Mouse (Mus musculus) adrenal gland (tissue): ENCODE measurements around the gene Hdgf.

Experiments
- intact Hi-C: fragments of 180-260 bp; cut with DNase I; formaldehyde crosslinking; loops from one replicate; pipeline ENCODE4 v1.15.1; 2025

Gene Hdgf

DNA sequence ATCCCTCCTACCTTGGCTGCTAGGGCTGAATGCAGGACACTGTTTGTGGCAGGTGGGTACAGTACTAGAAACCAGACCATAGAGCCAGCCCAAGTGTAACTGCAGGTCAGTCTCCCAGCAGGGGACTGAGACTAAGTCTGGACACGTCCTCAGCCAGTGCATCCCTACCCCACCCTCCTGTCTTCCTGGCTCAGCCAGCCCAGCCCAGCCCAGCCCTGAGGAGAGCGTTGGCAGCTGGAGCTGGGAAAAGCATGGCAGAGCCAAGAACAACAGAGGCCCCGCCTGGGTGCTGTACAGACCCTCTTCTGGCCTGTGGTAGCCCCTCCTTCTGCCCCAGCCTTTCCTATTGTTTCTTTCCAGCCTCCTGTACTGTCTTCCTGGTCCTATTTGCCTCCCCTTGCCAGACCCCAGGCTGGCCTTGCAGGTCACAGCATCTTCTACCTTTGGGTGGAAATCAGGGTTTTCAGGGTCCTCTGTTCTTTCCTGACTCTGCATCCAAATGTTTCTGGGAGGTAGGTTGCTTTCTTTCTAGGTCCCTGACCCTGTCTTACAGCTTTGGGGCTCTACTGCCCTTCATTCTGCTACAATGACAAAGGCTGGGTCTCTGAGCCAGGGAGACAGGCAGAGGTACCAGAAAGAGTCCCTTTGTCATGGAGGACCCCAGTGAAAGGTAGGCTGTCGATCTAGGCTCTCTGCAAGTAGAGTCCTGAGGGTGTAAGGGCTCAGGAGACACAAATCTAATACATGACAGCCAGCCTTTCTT is 38.9 kb downstream of the Hdgf start:
- intact Hi-C loops, result no loop called here

GRCm38 (mm10) chr3:87945781-87946540 is 39.8 kb downstream of the Hdgf start:
- intact Hi-C loops, result no loop called here

DNA sequence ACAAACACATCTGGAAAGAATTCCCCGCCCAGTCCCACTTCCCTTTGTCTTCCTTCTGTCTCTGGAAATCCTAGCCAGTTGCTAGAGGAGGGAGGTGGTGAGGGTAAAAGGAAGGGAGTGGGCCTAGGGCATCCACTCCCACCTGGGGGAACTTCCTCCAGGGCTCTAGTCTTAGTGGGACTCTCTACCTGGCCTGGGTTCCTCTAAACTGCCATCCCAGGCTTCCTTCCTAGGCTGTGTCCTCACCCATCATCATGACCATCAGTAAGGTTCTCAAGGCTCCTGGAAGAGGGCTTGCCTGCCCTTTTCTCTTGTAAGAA is 40.4 kb downstream of the Hdgf start:
- intact Hi-C loops, result no loop called here

GRCm38 (mm10) chr3:87947056-87947810 is 41.1 kb downstream of the Hdgf start:
- intact Hi-C loops, result no loop called here

DNA sequence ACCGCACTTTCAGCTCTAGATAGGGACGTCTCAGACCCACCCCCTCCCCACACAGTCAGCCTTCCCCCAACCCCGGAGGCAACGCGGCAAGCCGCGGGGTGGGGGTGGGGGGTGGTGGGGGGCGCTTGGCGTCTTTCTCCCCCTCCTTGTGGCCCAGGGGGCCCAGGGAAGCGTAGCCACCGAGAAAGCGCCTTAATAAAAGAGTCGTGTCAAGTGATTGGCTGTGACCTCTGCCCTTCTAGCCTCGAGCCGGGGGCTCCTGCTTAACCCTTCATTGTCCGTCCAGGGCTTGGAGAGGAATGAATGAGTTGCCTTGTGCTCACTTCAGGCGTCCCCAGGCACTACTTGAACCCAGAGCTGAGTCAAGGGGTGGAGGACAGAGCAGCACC is 41.7 kb downstream of the Hdgf start:
- intact Hi-C loops, result no loop called here

- intact Hi-C loops, result no loop called here
Measured at GRCm38 (mm10) chr3:87948378-87949265, 42.5 kb downstream of the Hdgf start, which contains the start of gene Crabp2. Gene Crabp2 (plus strand): TSS chr3:87948666.

- intact Hi-C loops, result no loop called here
Measured at GRCm38 (mm10) chr3:87949266-87949954, 43.3 kb downstream of the Hdgf start.

DNA sequence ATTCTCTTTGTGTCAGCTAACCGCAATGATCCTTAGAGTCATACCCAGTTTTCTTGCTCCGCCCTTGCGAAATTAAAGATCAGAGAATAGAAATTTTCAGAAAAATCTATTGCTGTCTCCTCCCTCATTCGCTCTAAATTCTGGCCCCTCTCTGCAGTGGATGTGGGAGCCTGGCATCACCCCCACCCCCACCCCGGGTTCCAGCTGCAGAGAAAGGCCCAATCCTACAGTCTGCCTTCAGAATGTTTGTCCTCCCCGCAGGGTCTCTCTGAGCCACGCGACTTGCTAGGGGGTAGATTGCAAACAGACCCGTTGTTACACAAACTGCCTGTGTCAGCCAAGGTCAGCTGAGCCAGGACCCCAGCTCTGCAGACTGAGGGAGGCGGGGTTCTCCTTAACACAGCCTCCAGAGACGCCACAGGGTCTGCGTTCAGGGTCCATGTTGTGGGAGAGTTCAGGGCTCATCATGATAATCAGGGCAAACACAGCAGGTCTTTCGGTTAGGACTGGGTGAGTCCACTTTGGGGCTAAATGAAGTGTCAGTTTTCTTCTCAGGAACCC is 43.9 kb downstream of the Hdgf start:
- intact Hi-C loops, result no loop called here

GRCm38 (mm10) chr3:87951946-87952345 is 45.8 kb downstream of the Hdgf start:
- intact Hi-C loops, result no loop called here

GRCm38 (mm10) chr3:87952440-87952839 is 46.3 kb downstream of the Hdgf start:
- intact Hi-C loops, result no loop called here

DNA sequence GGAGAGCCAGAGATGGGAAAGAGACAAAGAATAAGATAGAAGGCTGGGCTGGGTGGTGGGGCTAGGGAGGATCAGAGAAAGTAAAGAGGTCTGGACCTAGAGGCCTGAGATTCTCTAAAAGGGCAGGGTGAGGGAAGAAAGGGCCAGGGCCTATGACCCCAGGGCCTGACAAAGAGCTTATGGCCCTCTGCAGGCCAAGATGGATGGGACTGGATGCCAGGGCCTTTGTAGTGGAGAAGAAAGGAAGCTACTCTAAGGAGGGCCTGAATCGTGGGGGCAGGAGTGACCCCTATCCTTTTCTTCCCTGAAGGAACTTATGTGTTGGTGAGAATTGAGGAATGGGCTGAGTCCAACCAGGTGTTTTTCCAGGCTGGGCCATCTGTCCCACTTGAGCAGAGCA is 51.9 kb downstream of the Hdgf start:
- intact Hi-C loops, result no loop called here

GRCm38 (mm10) chr3:87958476-87958875 is 52.4 kb downstream of the Hdgf start:
- intact Hi-C loops, result no loop called here

DNA sequence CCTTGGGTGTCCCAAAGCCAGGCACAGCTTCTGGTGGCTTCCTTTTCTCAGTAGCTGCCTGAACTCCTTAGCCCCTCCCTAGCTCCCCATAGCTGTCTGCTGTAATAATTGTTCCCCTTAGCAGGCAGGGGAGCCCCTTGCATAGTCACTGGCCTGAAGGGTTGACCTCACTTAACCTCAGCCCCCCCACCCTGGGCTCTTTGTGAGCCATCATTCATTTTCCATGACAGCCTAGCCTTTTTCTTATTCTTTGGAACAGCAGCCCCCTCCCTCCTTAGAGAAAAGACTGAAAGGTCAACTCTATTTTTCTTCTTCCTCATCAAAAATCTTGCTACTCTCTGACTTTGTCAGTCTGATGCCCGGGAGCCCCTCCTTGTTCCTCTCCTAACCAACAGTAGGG is 52.8 kb downstream of the Hdgf start:
- intact Hi-C loops, result no loop called here

GRCm38 (mm10) chr3:87959371-87959770 is 53.2 kb downstream of the Hdgf start:
- intact Hi-C loops, result no loop called here

DNA sequence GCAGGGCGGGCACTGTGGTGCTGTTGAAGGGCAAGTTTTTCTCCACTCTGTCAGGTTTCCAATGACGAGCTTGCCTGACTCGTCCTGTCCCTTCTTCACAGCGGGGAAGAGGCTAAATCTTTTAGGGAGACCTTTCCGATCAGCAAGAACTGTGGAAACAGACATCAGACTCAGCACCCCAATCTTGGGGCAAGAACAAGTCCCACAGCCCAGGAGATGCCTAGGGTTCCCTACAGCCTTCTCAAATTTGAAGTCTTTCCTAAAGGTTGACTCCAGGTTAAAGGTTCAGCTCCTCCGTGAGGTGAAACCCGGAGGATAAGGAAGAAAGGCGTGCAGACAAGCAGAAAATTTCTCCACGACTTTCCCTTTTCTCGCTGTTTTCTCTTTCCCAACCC is 54.1 kb downstream of the Hdgf start:
- intact Hi-C loops, result loop anchor here (2.0 kb wide), 1 partner anchor 21 kb away; no protein-coding TSS in a partner anchor

DNA sequence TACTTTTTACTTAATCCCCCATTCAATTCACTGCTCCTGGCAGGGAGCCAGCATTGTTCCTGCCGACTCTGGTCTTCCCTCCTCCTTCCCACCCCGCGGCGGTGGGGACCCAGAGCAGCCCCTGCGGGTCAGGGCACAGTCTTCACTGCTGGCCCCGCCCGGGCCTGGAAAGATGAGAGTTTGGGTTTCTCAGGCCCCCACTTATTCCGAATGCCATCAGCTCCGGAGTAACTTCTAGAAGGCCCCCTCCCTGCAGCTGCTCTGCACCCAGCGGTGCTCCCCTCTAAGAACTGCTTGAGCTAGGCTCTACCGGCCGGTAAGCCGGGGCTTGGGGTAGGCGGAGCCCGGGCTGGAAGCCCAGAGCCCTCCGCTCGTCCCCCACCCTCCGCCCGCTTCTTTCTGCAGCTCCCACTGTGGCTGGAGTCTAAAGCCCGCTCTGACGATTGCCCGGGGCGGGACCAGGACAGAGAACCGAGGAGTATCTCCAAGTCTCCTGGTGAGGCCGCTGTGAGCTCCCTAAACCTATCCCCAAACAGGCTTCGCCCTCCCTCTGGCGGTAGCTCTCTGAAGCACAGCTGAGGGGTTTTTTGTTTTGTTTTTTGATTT is 54.6 kb downstream of the Hdgf start:
- intact Hi-C loops, result loop anchor here (2.0 kb wide), 1 partner anchor 22 kb away; no protein-coding TSS in a partner anchor
